Mouse (Mus musculus): Measurements from ENCODE around the gene Dab1. TPM values are rescaled to one million over a fixed set of nuclear protein-coding genes. Genes with fewer than 3 reads are reported as not detected.

Gene Dab1
- total and polyA plus RNA-seq, 2 experiments, result 0.02 to 0.09 TPM

- 92% methylated on average over 6 of the region's 6 CpGs for WGBS
These were observed 292.9 kb downstream of the Dab1 start for GRCm38 (mm10) chr4:103912071-103912470.

GRCm38 (mm10) chr4:103922431-103922931 is 303.3 kb downstream of the Dab1 start:
- H3K79me2 ChIP-seq (ENCODE audit: control insufficient read depth, insufficient read depth, low read length), result no peaks in the 10 kb centered on the region
- H3K36me3 ChIP-seq (ENCODE audit: control insufficient read depth, insufficient read depth, low read length), result no peaks in the 10 kb centered on the region
- DNase-seq (ENCODE audit: extremely low read depth, low read depth, low spot score), result no peak
- H3K27me3 ChIP-seq (ENCODE audit: control insufficient read depth, insufficient read depth, low read length), result no peaks in the 10 kb centered on the region
- no peak overlapping the region for H3K27ac ChIP-seq (replicated peaks; ENCODE audit: insufficient read depth, low read depth, low read length)
- WGBS, result 75% methylated on average over 3 of the region's 3 CpGs
- no peak overlapping the region for H3K9ac ChIP-seq (ENCODE audit: low read depth, low read length)
- TF ChIP-seq CTCF (IDR thresholded peaks at IDR 0.05; ENCODE audit: low read depth, low read length), result no peak
- no peak for TF ChIP-seq POLR2A (IDR thresholded peaks at IDR 0.05; ENCODE audit: extremely low read depth, insufficient read depth, low read length)
- H3K4me3 ChIP-seq (ENCODE audit: insufficient read depth, low read depth, low read length), result no peak overlapping the region
- no peaks in the 10 kb centered on the region for H3K4me1 ChIP-seq (ENCODE audit: control insufficient read depth, insufficient read depth, low read length)

More at GRCm38 (mm10) chr4:103912071-103912470, 292.9 kb downstream of the Dab1 start:
- no peak overlapping the region for H3K27ac ChIP-seq (replicated peaks; ENCODE audit: insufficient read depth, low read depth, low read length)
- H3K9ac ChIP-seq (ENCODE audit: low read depth, low read length), result no peak overlapping the region
- no peaks in the 10 kb centered on the region for H3K79me2 ChIP-seq (ENCODE audit: control insufficient read depth, insufficient read depth, low read length)
- H3K4me3 ChIP-seq (ENCODE audit: insufficient read depth, low read depth, low read length), result no peak overlapping the region
- no peak for DNase-seq (ENCODE audit: extremely low read depth, low read depth, low spot score)
- H3K4me1 ChIP-seq (ENCODE audit: control insufficient read depth, insufficient read depth, low read length), result no peaks in the 10 kb centered on the region
- H3K36me3 ChIP-seq (ENCODE audit: control insufficient read depth, insufficient read depth, low read length), result no peaks in the 10 kb centered on the region
- no peaks in the 10 kb centered on the region for H3K27me3 ChIP-seq (ENCODE audit: control insufficient read depth, insufficient read depth, low read length)
- TF ChIP-seq CTCF (IDR thresholded peaks at IDR 0.05; ENCODE audit: low read depth, low read length), result no peak
- TF ChIP-seq POLR2A (IDR thresholded peaks at IDR 0.05; ENCODE audit: extremely low read depth, insufficient read depth, low read length), result no peak

GRCm38 (mm10) chr4:103926682-103927081 is 307.5 kb downstream of the Dab1 start:
- H3K4me3 ChIP-seq (ENCODE audit: insufficient read depth, low read depth, low read length), result no peak overlapping the region
- no peaks in the 10 kb centered on the region for H3K27me3 ChIP-seq (ENCODE audit: control insufficient read depth, insufficient read depth, low read length)
- no peaks in the 10 kb centered on the region for H3K79me2 ChIP-seq (ENCODE audit: control insufficient read depth, insufficient read depth, low read length)
- H3K36me3 ChIP-seq (ENCODE audit: control insufficient read depth, insufficient read depth, low read length), result no peaks in the 10 kb centered on the region
- TF ChIP-seq CTCF (IDR thresholded peaks at IDR 0.05; ENCODE audit: low read depth, low read length), result no peak
- TF ChIP-seq POLR2A (IDR thresholded peaks at IDR 0.05; ENCODE audit: extremely low read depth, insufficient read depth, low read length), result no peak
- no peak overlapping the region for H3K9ac ChIP-seq (ENCODE audit: low read depth, low read length)
- DNase-seq (ENCODE audit: extremely low read depth, low read depth, low spot score), result no peak
- H3K27ac ChIP-seq (replicated peaks; ENCODE audit: insufficient read depth, low read depth, low read length), result no peak overlapping the region
- H3K4me1 ChIP-seq (ENCODE audit: control insufficient read depth, insufficient read depth, low read length), result no peaks in the 10 kb centered on the region
- WGBS, result 74% methylated on average over 5 of the region's 5 CpGs

- H3K79me2 ChIP-seq (ENCODE audit: control insufficient read depth, insufficient read depth, low read length), result no peaks in the 10 kb centered on the region
- H3K9ac ChIP-seq (ENCODE audit: low read depth, low read length), result no peak overlapping the region
- DNase-seq (ENCODE audit: extremely low read depth, low read depth, low spot score), result no peak
- no peak overlapping the region for H3K4me3 ChIP-seq (ENCODE audit: insufficient read depth, low read depth, low read length)
- no peak overlapping the region for H3K27ac ChIP-seq (replicated peaks; ENCODE audit: insufficient read depth, low read depth, low read length)
- TF ChIP-seq CTCF (IDR thresholded peaks at IDR 0.05; ENCODE audit: low read depth, low read length) (no peak), POLR2A (IDR thresholded peaks at IDR 0.05; ENCODE audit: extremely low read depth, insufficient read depth, low read length) (no peak)
- H3K27me3 ChIP-seq (ENCODE audit: control insufficient read depth, insufficient read depth, low read length), result no peaks in the 10 kb centered on the region
- no peaks in the 10 kb centered on the region for H3K36me3 ChIP-seq (ENCODE audit: control insufficient read depth, insufficient read depth, low read length)
- H3K4me1 ChIP-seq (ENCODE audit: control insufficient read depth, insufficient read depth, low read length), result peaks cover 5% of the 10 kb centered on the region; the same call in 1 of the 2 replicates
These were observed 310.5 kb downstream of the Dab1 start for GRCm38 (mm10) chr4:103929631-103930030.

GRCm38 (mm10) chr4:103934364-103934763 is 315.2 kb downstream of the Dab1 start:
- DNase-seq (ENCODE audit: extremely low read depth, low read depth, low spot score), result peak; percentile 88
- H3K27ac ChIP-seq (replicated peaks; ENCODE audit: insufficient read depth, low read depth, low read length), result no peak overlapping the region
- 38% methylated on average over 3 of the region's 3 CpGs for WGBS

GRCm38 (mm10) chr4:103948255-103948654 is 329.1 kb downstream of the Dab1 start:
- TF ChIP-seq CTCF (IDR thresholded peaks at IDR 0.05; ENCODE audit: low read depth, low read length), result no peak
- TF ChIP-seq POLR2A (IDR thresholded peaks at IDR 0.05; ENCODE audit: extremely low read depth, insufficient read depth, low read length), result no peak
- DNase-seq (ENCODE audit: extremely low read depth, low read depth, low spot score), result no peak
- Histone ChIP-seq H3K27me3 (ENCODE audit: control insufficient read depth, insufficient read depth, low read length) (no peaks in the 10 kb centered on the region), H3K27ac (replicated peaks; ENCODE audit: insufficient read depth, low read depth, low read length) (no peak overlapping the region), H3K9ac (ENCODE audit: low read depth, low read length) (no peak overlapping the region), H3K36me3 (ENCODE audit: control insufficient read depth, insufficient read depth, low read length) (no peaks in the 10 kb centered on the region), H3K4me1 (ENCODE audit: control insufficient read depth, insufficient read depth, low read length) (no peaks in the 10 kb centered on the region), H3K4me3 (ENCODE audit: insufficient read depth, low read depth, low read length) (no peak overlapping the region), H3K79me2 (ENCODE audit: control insufficient read depth, insufficient read depth, low read length) (no peaks in the 10 kb centered on the region)
- WGBS, result 57% methylated on average over 3 of the region's 3 CpGs

More at GRCm38 (mm10) chr4:103934364-103934763, 315.2 kb downstream of the Dab1 start:
- H3K27me3 ChIP-seq (ENCODE audit: control insufficient read depth, insufficient read depth, low read length), result no peaks in the 10 kb centered on the region
- no peak overlapping the region for H3K4me3 ChIP-seq (ENCODE audit: insufficient read depth, low read depth, low read length)
- no peaks in the 10 kb centered on the region for H3K79me2 ChIP-seq (ENCODE audit: control insufficient read depth, insufficient read depth, low read length)
- H3K36me3 ChIP-seq (ENCODE audit: control insufficient read depth, insufficient read depth, low read length), result no peaks in the 10 kb centered on the region
- TF ChIP-seq POLR2A (IDR thresholded peaks at IDR 0.05; ENCODE audit: extremely low read depth, insufficient read depth, low read length), result no peak
- no peak for TF ChIP-seq CTCF (IDR thresholded peaks at IDR 0.05; ENCODE audit: low read depth, low read length)
- peaks cover 5% of the 10 kb centered on the region; the same call in 1 of the 2 replicates for H3K4me1 ChIP-seq (ENCODE audit: control insufficient read depth, insufficient read depth, low read length)
- H3K9ac ChIP-seq (ENCODE audit: low read depth, low read length), result no peak overlapping the region
